21 mouse cellular contexts compared by ENCODE assay signal in the genomic region with DNA sequence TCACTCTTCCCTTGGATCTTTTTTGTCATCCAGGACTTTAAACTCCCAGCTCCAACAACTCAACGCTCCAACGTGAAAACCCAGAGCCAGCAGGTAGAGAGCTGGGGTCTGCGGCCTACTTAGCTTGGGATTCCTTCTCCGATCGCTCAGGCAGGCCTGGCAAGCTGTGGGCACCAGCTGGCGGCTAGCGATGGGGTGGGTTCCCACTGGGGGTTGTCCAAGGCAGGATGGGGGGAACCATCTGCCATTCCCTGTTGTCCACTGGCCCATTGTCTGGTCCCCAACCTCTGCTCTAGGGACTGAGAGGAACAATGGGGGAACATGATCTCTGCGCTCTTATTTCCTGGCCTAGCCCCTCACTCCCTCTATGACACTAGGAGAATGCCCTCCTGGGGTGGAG. TPM values are rescaled to one million over a fixed set of nuclear protein-coding genes. Genes with fewer than 3 reads are reported as not detected.
DNase-seq lines count a peak whose midpoint lies in the region; ATAC-seq lines count a peak whose summit lies in the region.
"Had no signal": no experiment of that assay in that cellular context is flagged by ENCODE, and none has a peak within 500 bp of the region (broad histone marks: within the 10 kb centered on the region; RNA-seq: fewer than 3 reads in every experiment).

No protein-coding gene starts in this region.

- no peak overlapping the region for H3K4me3 ChIP-seq in hindbrain, embryonic 11.5 days (ENCODE audit: low read depth, low read length)
- H3K4me3 ChIP-seq in hindbrain, embryonic 14.5 days (replicated peaks; ENCODE audit: low read length) = no peak overlapping the region
- H3K4me3 ChIP-seq in midbrain, embryonic 14.5 days (replicated peaks; ENCODE audit: low read depth, low read length) = no peak overlapping the region
- no peak overlapping the region for H3K4me3 ChIP-seq in midbrain, embryonic 16.5 days (ENCODE audit: low read depth, low read length)
- H3K4me3 ChIP-seq: intestine, embryonic 15.5 days; limb, embryonic 12.5 days; myocyte had no signal

- peaks cover 9% of the 10 kb centered on the region for H3K4me1 ChIP-seq in hindbrain, embryonic 11.5 days (replicated peaks; ENCODE audit: control insufficient read depth, insufficient read depth, low read length)
- peaks cover 11% of the 10 kb centered on the region; the same call in 1 of the 2 replicates for H3K4me1 ChIP-seq in hindbrain, embryonic 14.5 days (replicated peaks; ENCODE audit: control insufficient read depth, insufficient read depth, low read length)
- peaks cover 7% of the 10 kb centered on the region; the same call in 1 of the 2 replicates for H3K4me1 ChIP-seq in midbrain, embryonic 14.5 days (ENCODE audit: control insufficient read depth, insufficient read depth, low read length)
- H3K4me1 ChIP-seq in midbrain, embryonic 16.5 days (ENCODE audit: control insufficient read depth, insufficient read depth, low read length) = peaks cover 7% of the 10 kb centered on the region

- H3K27ac ChIP-seq in hindbrain, embryonic 11.5 days (ENCODE audit: low read depth, low read length) = 0 out of 2 replicates have a peak overlapping the region, but pooled peaks have one; percentile 25
- H3K27ac ChIP-seq in hindbrain, embryonic 14.5 days = no peak overlapping the region
- peak overlapping the region; percentile 49; the same call in 1 of the 2 replicates for H3K27ac ChIP-seq in midbrain, embryonic 14.5 days (replicated peaks; ENCODE audit: low read depth, low read length)
- no peak overlapping the region for H3K27ac ChIP-seq in midbrain, embryonic 16.5 days (ENCODE audit: low read length)
- H3K27ac ChIP-seq: intestine, embryonic 15.5 days; limb, embryonic 12.5 days; macrophage had no signal

- whole genome bisulfite sequencing in hindbrain, embryonic 11.5 days = 27% methylated on average over 8 of the region's 8 CpGs
- WGBS in hindbrain, embryonic 14.5 days = 25% methylated on average over 8 of the region's 8 CpGs
- WGBS in midbrain, embryonic 14.5 days = 29% methylated on average over 8 of the region's 8 CpGs
- WGBS in midbrain, embryonic 16.5 days = 23% methylated on average over 8 of the region's 8 CpGs

- H3K9me3 ChIP-seq in hindbrain, embryonic 11.5 days (ENCODE audit: control insufficient read depth, low read length) = no peaks in the 10 kb centered on the region
- H3K9me3 ChIP-seq in hindbrain, embryonic 14.5 days (ENCODE audit: control insufficient read depth, low read length) = no peaks in the 10 kb centered on the region
- H3K9me3 ChIP-seq in midbrain, embryonic 14.5 days (ENCODE audit: control insufficient read depth, low read length) = no peaks in the 10 kb centered on the region
- H3K9me3 ChIP-seq in midbrain, embryonic 16.5 days (replicated peaks; ENCODE audit: control insufficient read depth, low read length, poor library complexity, severe bottlenecking) = no peaks in the 10 kb centered on the region
- H3K9me3 ChIP-seq: intestine, embryonic 15.5 days; limb, embryonic 12.5 days had no signal

- peak; percentile 78 to 88 for DNase-seq in cerebellum, postnatal 10 days
- DNase-seq in cerebellum, adult 9-10 months = no peak
- DNase-seq in hindbrain, embryonic 11.5 days (ENCODE audit: low spot score) = no peak
- no peak for DNase-seq in hindbrain, embryonic 14.5 days (ENCODE audit: low spot score)
- no peak for DNase-seq in midbrain, embryonic 14.5 days
- DNase-seq in adrenal gland, adult 8-10 months = no peak
- DNase-seq: gastrocnemius, postnatal 14 days; heart, adult 11 months; kidney, adult 8-10 months; kidney, postnatal 10 days; liver, postnatal 0 days; right cerebral cortex, postnatal 14 days had no signal

- no peak overlapping the region for H3K4me2 ChIP-seq in hindbrain, embryonic 11.5 days (replicated peaks; ENCODE audit: low read depth, low read length)
- H3K4me2 ChIP-seq in hindbrain, embryonic 14.5 days (replicated peaks) = no peak overlapping the region
- no peak overlapping the region for H3K4me2 ChIP-seq in midbrain, embryonic 14.5 days (ENCODE audit: low read length)
- no peak overlapping the region for H3K4me2 ChIP-seq in midbrain, embryonic 16.5 days (ENCODE audit: low read length)
- H3K4me2 ChIP-seq: heart, embryonic 11.5 days; intestine, embryonic 15.5 days; limb, embryonic 12.5 days; liver, embryonic 11.5 days had no signal

- no peak overlapping the region for H3K9ac ChIP-seq in hindbrain, embryonic 11.5 days (ENCODE audit: low read depth, low read length)
- H3K9ac ChIP-seq in hindbrain, embryonic 14.5 days = no peak overlapping the region
- no peak overlapping the region for H3K9ac ChIP-seq in midbrain, embryonic 14.5 days (replicated peaks; ENCODE audit: low read length)
- no peak overlapping the region for H3K9ac ChIP-seq in midbrain, embryonic 16.5 days (ENCODE audit: low read depth, low read length)
- H3K9ac ChIP-seq: intestine, embryonic 15.5 days; limb, embryonic 12.5 days; liver, postnatal 0 days had no signal

- H3K36me3 ChIP-seq in hindbrain, embryonic 11.5 days (ENCODE audit: control insufficient read depth, insufficient read depth, low read length) = no peaks in the 10 kb centered on the region
- H3K36me3 ChIP-seq in hindbrain, embryonic 14.5 days (replicated peaks; ENCODE audit: control insufficient read depth, insufficient read depth) = no peaks in the 10 kb centered on the region
- H3K36me3 ChIP-seq in midbrain, embryonic 14.5 days (ENCODE audit: control insufficient read depth, insufficient read depth, low read length) = no peaks in the 10 kb centered on the region
- H3K36me3 ChIP-seq in midbrain, embryonic 16.5 days (ENCODE audit: control insufficient read depth, insufficient read depth, low read length) = no peaks in the 10 kb centered on the region
- H3K36me3 ChIP-seq: intestine, embryonic 15.5 days; limb, embryonic 12.5 days had no signal

- ATAC-seq in hindbrain, embryonic 11.5 days (ENCODE audit: low FRiP score) = peak; percentile 17; the same call in 1 of the 2 replicates
- no peak for ATAC-seq in hindbrain, embryonic 14.5 days (ENCODE audit: low FRiP score)
- no peak for ATAC-seq in midbrain, embryonic 14.5 days (ENCODE audit: low FRiP score, low TSS enrichment)
- no peak for ATAC-seq in midbrain, embryonic 16.5 days
- ATAC-seq: forebrain, embryonic 16.5 days; intestine, embryonic 15.5 days; liver, postnatal 0 days; lung, postnatal 0 days had no signal

- no peaks in the 10 kb centered on the region for H3K27me3 ChIP-seq in hindbrain, embryonic 11.5 days (ENCODE audit: control insufficient read depth, insufficient read depth, low read length)
- no peaks in the 10 kb centered on the region for H3K27me3 ChIP-seq in hindbrain, embryonic 14.5 days (ENCODE audit: control insufficient read depth, insufficient read depth, low read length)
- no peaks in the 10 kb centered on the region for H3K27me3 ChIP-seq in midbrain, embryonic 14.5 days (ENCODE audit: control insufficient read depth, insufficient read depth, low read length)
- no peaks in the 10 kb centered on the region for H3K27me3 ChIP-seq in midbrain, embryonic 16.5 days (ENCODE audit: control insufficient read depth, insufficient read depth, low read depth, low read length)
- H3K27me3 ChIP-seq: intestine, embryonic 15.5 days had no signal

RNA-seq across cellular contexts. Expression of a gene that starts 34.1 kb away (rescaled TPM):
- 6.0 and 6.4 TPM in 2 replicates for polyA plus RNA-seq in hindbrain, embryonic 11.5 days (2014; fragmentation: Nextera tagmentation; extraction: Ambion mirVana)
- polyA plus RNA-seq in hindbrain, embryonic 14.5 days (2014; fragmentation: Nextera tagmentation; extraction: Ambion mirVana) = 17.1 and 17.2 TPM in 2 replicates
- 15.4 and 20.5 TPM in 2 replicates for polyA plus RNA-seq in midbrain, embryonic 14.5 days (2014; fragmentation: Nextera tagmentation; extraction: Ambion mirVana)
- 18.2 and 18.7 TPM in 2 replicates for polyA plus RNA-seq in midbrain, embryonic 16.5 days (2015; fragmentation: Nextera tagmentation; extraction: Ambion mirVana)
- 10 to 100 TPM; 29.2 to 33.7 (median 31.2) TPM for total RNA-seq in adrenal gland, adult 8-10 months (2022)
- polyA plus RNA-seq: macrophage had no signal

RNA-seq across cellular contexts. Expression of a gene that starts 53.8 kb away (rescaled TPM):
- 16.0 and 16.6 TPM in 2 replicates for polyA plus RNA-seq in hindbrain, embryonic 11.5 days (2014; fragmentation: Nextera tagmentation; extraction: Ambion mirVana)
- polyA plus RNA-seq in hindbrain, embryonic 14.5 days (2014; fragmentation: Nextera tagmentation; extraction: Ambion mirVana) = 18.5 and 23.1 TPM in 2 replicates
- 22.8 and 23.8 TPM in 2 replicates for polyA plus RNA-seq in midbrain, embryonic 14.5 days (2014; fragmentation: Nextera tagmentation; extraction: Ambion mirVana)
- polyA plus RNA-seq in midbrain, embryonic 16.5 days (2015; fragmentation: Nextera tagmentation; extraction: Ambion mirVana) = 18.3 and 20.1 TPM in 2 replicates
- 10 to 100 TPM; 54.2 to 59.0 (median 56.8) TPM for total RNA-seq in adrenal gland, adult 8-10 months (2022)

Comparison
In these comparisons a context has a peak if more than half of its experiments do, and no peak if none do; other contexts are left out.
1. DNase-seq: peak in cerebellum, postnatal 10 days (2 of 2); none in cerebellum, adult 9-10 months (single experiment), hindbrain, embryonic 11.5 days (single experiment), hindbrain, embryonic 14.5 days (single experiment), midbrain, embryonic 14.5 days (single experiment) and adrenal gland, adult 8-10 months (single experiment).
2. H3K27ac ChIP-seq: peak in hindbrain, embryonic 11.5 days (single experiment) and midbrain, embryonic 14.5 days (single experiment); none in hindbrain, embryonic 14.5 days (single experiment) and midbrain, embryonic 16.5 days (single experiment).